Mouse (Mus musculus) liver, embryonic 13.5 days (tissue): ENCODE data around the gene Pex1. TPM values are rescaled to one million over a fixed set of nuclear protein-coding genes. Genes with fewer than 3 reads are reported as not detected.
A peak's percentile ranks its signal among the peaks of the same experiment; 100 is the strongest.

Experiments
- ATAC-seq: fragments of 200-750 bp; cut with Nextera tagmentation; 2 replicates; pipeline ENCODE4 v1.8.0; 2017; ENCODE audit warnings: low read depth, mild to moderate bottlenecking, moderate number of reproducible peaks, moderate library complexity
- DNase-seq: peaks from one replicate; pipeline ENCODE4 v3.0.0; 2022
- H3K27ac ChIP-seq: fragments of 300-500 bp; sonication (generic); 2 replicates; pipeline ENCODE4 v1.5.1; 2015; ENCODE audit warnings: moderate library complexity, mild to moderate bottlenecking, inconsistent platforms
- H3K27me3 ChIP-seq: fragments of 300-500 bp; sonication (generic); 2 replicates; pipeline ENCODE4 v1.6.1; 2015; ENCODE audit warnings: mild to moderate bottlenecking, inconsistent platforms
- H3K36me3 ChIP-seq: fragments of 300-500 bp; sonication (generic); 2 replicates; pipeline ENCODE4 v1.6.1; 2015; ENCODE audit warnings: mild to moderate bottlenecking, inconsistent platforms
- H3K4me1 ChIP-seq: fragments of 300-500 bp; sonication (generic); replicated peaks from 2 replicates; pipeline ENCODE4 v1.6.1; 2015; ENCODE audit warnings: inconsistent platforms
- H3K4me2 ChIP-seq: fragments of 300-500 bp; sonication (generic); 2 replicates; pipeline ENCODE4 v1.6.1; 2015; ENCODE audit warnings: inconsistent platforms, mild to moderate bottlenecking, moderate library complexity
- H3K4me3 ChIP-seq: fragments of 300-500 bp; sonication (generic); replicated peaks from 2 replicates; pipeline ENCODE4 v1.5.1; 2015; ENCODE audit warnings: mild to moderate bottlenecking, inconsistent platforms
- H3K9ac ChIP-seq: fragments of 300-500 bp; sonication (generic); 2 replicates; pipeline ENCODE4 v1.6.1; 2015; ENCODE audit warnings: mild to moderate bottlenecking, inconsistent platforms
- H3K9me3 ChIP-seq: fragments of 300-500 bp; sonication (generic); replicated peaks from 2 replicates; pipeline ENCODE4 v1.6.1; 2016; ENCODE audit warnings: inconsistent platforms
- WGBS: fragments of 180-500 bp; shearing (Covaris S2); methylation state at CpG from one replicate; pipeline ENCODE4 v1.1.7; 2015; ENCODE audit not compliant: insufficient replicate concordance; 5-methylcytosine and 5-hydroxymethylcytosine counted together
- polyA plus RNA-seq: library from polyadenylated mRNA; unstranded; fragments of >200 nt; fragmentation: Nextera tagmentation; extraction: Ambion mirVana; gene quantifications from 2 replicates; pipeline ENCODE4 v1.2.1, GENCODE M21; 2015

Gene Pex1
- 4.9 and 7.3 TPM in 2 replicates for polyA plus RNA-seq

GRCm38 (mm10) chr5:3595693-3596398 lies at the start of gene Pex1:
Gene Pex1 (plus strand): TSS chr5:3596066.
- Histone ChIP-seq H3K4me3 (peak within 1 kb of the TSS; percentile 73), H3K27ac (peak within 1 kb of the TSS; percentile 66), H3K9me3 (no peaks in the 10 kb centered on the region), H3K4me1 (peaks cover 17% of the 10 kb centered on the region), H3K36me3 (peaks cover 15% of the 10 kb centered on the region), H3K4me2 (peak within 1 kb of the TSS; percentile 89), H3K9ac (peak within 1 kb of the TSS; percentile 75), H3K27me3 (no peaks in the 10 kb centered on the region)
- ATAC-seq (peak; percentile 95), DNase-seq (peak; percentile 92)
- under 1% methylated on average over 50 of the region's 50 CpGs for WGBS

- H3K27ac ChIP-seq: no peak overlapping the region
- DNase-seq (no peak), ATAC-seq (no peak)
- H3K9me3 ChIP-seq: no peaks in the 10 kb centered on the region
- H3K36me3 ChIP-seq: peaks cover 7% of the 10 kb centered on the region
- WGBS: 69% methylated on average over 1 of the region's 1 CpGs
- H3K27me3 ChIP-seq: no peaks in the 10 kb centered on the region
- peaks cover 36% of the 10 kb centered on the region for H3K4me1 ChIP-seq
- no peak overlapping the region for H3K4me2 ChIP-seq
- H3K9ac ChIP-seq: no peak overlapping the region
- no peak overlapping the region for H3K4me3 ChIP-seq
Observed at GRCm38 (mm10) chr5:3546226-3546625, 49.6 kb upstream of the Pex1 start.

GRCm38 (mm10) chr5:3551481-3551880 lies 44.4 kb upstream of the Pex1 start:
- WGBS: 74% methylated on average over 1 of the region's 1 CpGs
- H3K27me3 ChIP-seq: no peaks in the 10 kb centered on the region
- no peak for DNase-seq
- peaks cover 24% of the 10 kb centered on the region for H3K36me3 ChIP-seq
- ATAC-seq: no peak
- no peak overlapping the region for H3K4me3 ChIP-seq
- H3K4me2 ChIP-seq: no peak overlapping the region
- H3K9me3 ChIP-seq: no peaks in the 10 kb centered on the region
- no peak overlapping the region for H3K27ac ChIP-seq
- no peak overlapping the region for H3K9ac ChIP-seq
- 0 out of 2 replicates have a peak, but pooled peaks cover 4% of the 10 kb centered on the region for H3K4me1 ChIP-seq

GRCm38 (mm10) chr5:3554198-3554597 lies 41.7 kb upstream of the Pex1 start:
- no peak for DNase-seq
- Histone ChIP-seq H3K4me1 (no peaks in the 10 kb centered on the region), H3K36me3 (peaks cover 37% of the 10 kb centered on the region), H3K27ac (no peak overlapping the region), H3K4me3 (no peak overlapping the region), H3K4me2 (no peak overlapping the region), H3K9ac (no peak overlapping the region), H3K27me3 (no peaks in the 10 kb centered on the region), H3K9me3 (no peaks in the 10 kb centered on the region)
- ATAC-seq: no peak
- 73% methylated on average over 2 of the region's 2 CpGs for WGBS

GRCm38 (mm10) chr5:3571266-3571665 lies 24.6 kb upstream of the Pex1 start, which contains the start of gene 1700109H08Rik:
Gene 1700109H08Rik (plus strand): TSS chr5:3571566.
- no peak within 1 kb of the TSS for H3K4me3 ChIP-seq

GRCm38 (mm10) chr5:3574825-3575224 lies 21.0 kb upstream of the Pex1 start:
- H3K27ac ChIP-seq: no peak overlapping the region
- no peak overlapping the region for H3K9ac ChIP-seq
- H3K4me3 ChIP-seq: no peak overlapping the region
- DNase-seq (no peak), ATAC-seq (no peak)
- no peaks in the 10 kb centered on the region; the same call in 1 of the 2 replicates for H3K9me3 ChIP-seq
- H3K36me3 ChIP-seq: peaks cover 96% of the 10 kb centered on the region
- 94% methylated on average over 2 of the region's 2 CpGs for WGBS
- H3K4me2 ChIP-seq: no peak overlapping the region
- no peaks in the 10 kb centered on the region for H3K4me1 ChIP-seq
- H3K27me3 ChIP-seq: no peaks in the 10 kb centered on the region

More at GRCm38 (mm10) chr5:3571266-3571665, 24.6 kb upstream of the Pex1 start, which contains the start of gene 1700109H08Rik:
- no peak for ATAC-seq
- no peak within 1 kb of the TSS for H3K4me2 ChIP-seq
- peaks cover 92% of the 10 kb centered on the region for H3K36me3 ChIP-seq
- no peaks in the 10 kb centered on the region; the same call in 1 of the 2 replicates for H3K9me3 ChIP-seq
- no peak for DNase-seq
- H3K27me3 ChIP-seq: no peaks in the 10 kb centered on the region
- no peak within 1 kb of the TSS for H3K27ac ChIP-seq
- 85% methylated on average over 4 of the region's 4 CpGs for WGBS
- H3K4me1 ChIP-seq: no peaks in the 10 kb centered on the region
- H3K9ac ChIP-seq: no peak within 1 kb of the TSS

- Histone ChIP-seq H3K27ac (no peak overlapping the region), H3K27me3 (no peaks in the 10 kb centered on the region), H3K9ac (no peak overlapping the region), H3K4me1 (no peaks in the 10 kb centered on the region), H3K9me3 (no peaks in the 10 kb centered on the region; the same call in 1 of the 2 replicates), H3K36me3 (peaks cover 92% of the 10 kb centered on the region), H3K4me2 (no peak overlapping the region), H3K4me3 (no peak overlapping the region)
- 85% methylated on average over 2 of the region's 2 CpGs for WGBS
- no peak for DNase-seq
- ATAC-seq: no peak
Observed at GRCm38 (mm10) chr5:3577939-3578338, 17.9 kb upstream of the Pex1 start.

GRCm38 (mm10) chr5:3579066-3579465 lies 16.8 kb upstream of the Pex1 start:
- 88% methylated on average over 7 of the region's 7 CpGs for WGBS
- Histone ChIP-seq H3K27ac (no peak overlapping the region), H3K9ac (no peak overlapping the region), H3K4me2 (no peak overlapping the region), H3K9me3 (no peaks in the 10 kb centered on the region; the same call in 1 of the 2 replicates), H3K4me3 (no peak overlapping the region), H3K4me1 (no peaks in the 10 kb centered on the region), H3K27me3 (no peaks in the 10 kb centered on the region), H3K36me3 (peaks cover 91% of the 10 kb centered on the region)
- DNase-seq (no peak), ATAC-seq (no peak)

GRCm38 (mm10) chr5:3596399-3596766 lies 517 bp downstream of the Pex1 start, which contains the start of gene Rbm48:
Gene Rbm48 (minus strand): TSS chr5:3596585.
- Histone ChIP-seq H3K4me2 (peak within 1 kb of the TSS; percentile 89), H3K36me3 (peaks cover 10% of the 10 kb centered on the region), H3K27me3 (no peaks in the 10 kb centered on the region), H3K4me1 (peaks cover 17% of the 10 kb centered on the region), H3K4me3 (peak within 1 kb of the TSS; percentile 73), H3K9me3 (no peaks in the 10 kb centered on the region), H3K27ac (peak within 1 kb of the TSS; percentile 66), H3K9ac (peak within 1 kb of the TSS; percentile 75)
- WGBS: under 1% methylated on average over 31 of the region's 31 CpGs
- ATAC-seq (peak; percentile 66), DNase-seq (peak; percentile 70)

- ATAC-seq (no peak), DNase-seq (no peak)
- Histone ChIP-seq H3K4me3 (peak overlapping the region; percentile 73), H3K4me1 (peaks cover 17% of the 10 kb centered on the region), H3K4me2 (peak overlapping the region; percentile 89), H3K9me3 (no peaks in the 10 kb centered on the region), H3K9ac (peak overlapping the region; percentile 75), H3K27me3 (no peaks in the 10 kb centered on the region), H3K27ac (no peak overlapping the region), H3K36me3 (0 out of 2 replicates have a peak, but pooled peaks cover 4% of the 10 kb centered on the region)
Observed at GRCm38 (mm10) chr5:3597171-3597570, 1.3 kb downstream of the Pex1 start.

- DNase-seq (no peak), ATAC-seq (no peak)
- H3K9me3 ChIP-seq: no peaks in the 10 kb centered on the region
- H3K27ac ChIP-seq: no peak overlapping the region
- H3K4me2 ChIP-seq: no peak overlapping the region
- no peak overlapping the region for H3K4me3 ChIP-seq
- H3K36me3 ChIP-seq: no peaks in the 10 kb centered on the region
- peaks cover 17% of the 10 kb centered on the region for H3K4me1 ChIP-seq
- H3K9ac ChIP-seq: no peak overlapping the region
- 79% methylated on average over 5 of the region's 5 CpGs for WGBS
- no peaks in the 10 kb centered on the region for H3K27me3 ChIP-seq
Observed at GRCm38 (mm10) chr5:3598766-3599165, 2.9 kb downstream of the Pex1 start.

- Histone ChIP-seq H3K4me2 (no peak overlapping the region), H3K27me3 (no peaks in the 10 kb centered on the region), H3K9ac (no peak overlapping the region), H3K9me3 (no peaks in the 10 kb centered on the region), H3K4me3 (no peak overlapping the region), H3K27ac (no peak overlapping the region), H3K4me1 (peaks cover 8% of the 10 kb centered on the region), H3K36me3 (peaks cover 4% of the 10 kb centered on the region)
- DNase-seq (no peak), ATAC-seq (no peak)
- WGBS: 59% methylated on average over 1 of the region's 1 CpGs
Observed at GRCm38 (mm10) chr5:3600298-3600697, 4.4 kb downstream of the Pex1 start.
